Mouse (Mus musculus) cortical plate, adult 2 months (tissue): ENCODE measurements around the gene Slamf8.

ENCODE experiments used
- CTCF ChIP-seq: fragments of 200-500 bp; IDR thresholded peaks from 2 replicates; pipeline ENCODE4 v1.5.1; 2011; ENCODE audit warnings: mild to moderate bottlenecking, control low read depth, low read length; ENCODE audit not compliant: insufficient read depth; ENCODE audit errors: extremely low read depth
- POLR2A ChIP-seq: fragments of 200-500 bp; IDR thresholded peaks from 2 replicates; pipeline ENCODE4 v1.6.1; 2011; ENCODE audit warnings: mild to moderate bottlenecking, low read length, control low read depth; ENCODE audit not compliant: insufficient read depth; ENCODE audit errors: extremely low read depth

GRCm38 (mm10) chr1:172593956-172594355, 3.6 kb upstream of the Slamf8 start:
- no peak for TF ChIP-seq CTCF
- no peak for TF ChIP-seq POLR2A
